Mouse (Mus musculus) hindbrain, embryonic 14.5 days (tissue): ENCODE data around the gene Ces1b. TPM values are rescaled to one million over a fixed set of nuclear protein-coding genes. Genes with fewer than 3 reads are reported as not detected.

Source experiments
- ATAC-seq: fragments of 200-750 bp; cut with Nextera tagmentation; 2 replicates; pipeline ENCODE4 v1.8.0; 2017; ENCODE audit warnings: moderate number of reproducible peaks, mild to moderate bottlenecking, moderate TSS enrichment, moderate library complexity; ENCODE audit not compliant: low FRiP score
- DNase-seq: peaks from one replicate; pipeline ENCODE4 v3.0.0-alpha.2; 2015; ENCODE audit warnings: low spot score
- H3K27ac ChIP-seq: fragments of 300-500 bp; sonication (generic); 2 replicates; pipeline ENCODE4 v1.5.1; 2014; ENCODE audit warnings: mild to moderate bottlenecking, moderate library complexity
- H3K27me3 ChIP-seq: fragments of 300-500 bp; sonication (generic); 2 replicates; pipeline ENCODE4 v1.6.1; 2014; ENCODE audit warnings: mild to moderate bottlenecking, low read length, mixed read lengths; ENCODE audit not compliant: control insufficient read depth, insufficient read depth
- H3K36me3 ChIP-seq: fragments of 300-500 bp; sonication (generic); replicated peaks from 2 replicates; pipeline ENCODE4 v1.6.1; 2014; ENCODE audit not compliant: control insufficient read depth, insufficient read depth
- H3K4me1 ChIP-seq: fragments of 300-500 bp; sonication (generic); replicated peaks from 2 replicates; pipeline ENCODE4 v1.6.1; 2014; ENCODE audit warnings: antibody characterized with exemption, low read length, mixed read lengths; ENCODE audit not compliant: control insufficient read depth, insufficient read depth
- H3K4me2 ChIP-seq: fragments of 300-500 bp; sonication (generic); replicated peaks from 2 replicates; pipeline ENCODE4 v1.6.1; 2014; ENCODE audit warnings: mild to moderate bottlenecking, moderate library complexity
- H3K4me3 ChIP-seq: fragments of 300-500 bp; sonication (generic); replicated peaks from 2 replicates; pipeline ENCODE4 v1.5.1; 2014; ENCODE audit warnings: mild to moderate bottlenecking, low read length
- H3K9ac ChIP-seq: fragments of 300-500 bp; sonication (generic); 2 replicates; pipeline ENCODE4 v1.6.1; 2014
- H3K9me3 ChIP-seq: fragments of 300-500 bp; sonication (generic); 2 replicates; pipeline ENCODE4 v1.6.1; 2016; ENCODE audit warnings: low read length; ENCODE audit not compliant: control insufficient read depth
- WGBS: fragments of 180-500 bp; shearing (Covaris S2); extraction: QIAGEN DNeasy Blood & Tissue Kit; methylation state at CpG from one replicate; pipeline ENCODE4 v1.1.7; 2014; 5-methylcytosine and 5-hydroxymethylcytosine counted together
- polyA plus RNA-seq: library from polyadenylated mRNA; unstranded; fragments of >200 nt; fragmentation: Nextera tagmentation; extraction: Ambion mirVana; gene quantifications from 2 replicates; pipeline ENCODE4 v1.2.1, GENCODE M21; 2014

The Ces1b gene
- polyA plus RNA-seq, 1 experiment from 2014 or later: not detected

GRCm38 (mm10) chr8:93055238-93055637 is 24.6 kb downstream of the Ces1b start:
- no peak overlapping the region for H3K4me2 ChIP-seq
- H3K4me3 ChIP-seq: no peak overlapping the region
- no peak overlapping the region for H3K9ac ChIP-seq
- ATAC-seq: no peak
- H3K36me3 ChIP-seq: no peaks in the 10 kb centered on the region
- WGBS: 68% methylated on average over 2 of the region's 2 CpGs
- H3K9me3 ChIP-seq: no peaks in the 10 kb centered on the region
- H3K4me1 ChIP-seq: no peaks in the 10 kb centered on the region
- no peaks in the 10 kb centered on the region for H3K27me3 ChIP-seq
- H3K27ac ChIP-seq: no peak overlapping the region
- DNase-seq: no peak

GRCm38 (mm10) chr8:93048510-93049416 is 31.1 kb downstream of the Ces1b start:
- no peak for DNase-seq
- Histone ChIP-seq H3K9me3 (no peaks in the 10 kb centered on the region), H3K4me1 (no peaks in the 10 kb centered on the region), H3K4me3 (no peak overlapping the region), H3K4me2 (no peak overlapping the region), H3K27ac (no peak overlapping the region), H3K36me3 (no peaks in the 10 kb centered on the region), H3K27me3 (no peaks in the 10 kb centered on the region), H3K9ac (no peak overlapping the region)
- WGBS: 72% methylated on average over 4 of the region's 4 CpGs
- no peak for ATAC-seq

GRCm38 (mm10) chr8:93048092-93048491 is 31.7 kb downstream of the Ces1b start, which contains the start of gene Ces1a:
Gene Ces1a, minus strand, starts transcription at chr8:93048192.
- Histone ChIP-seq H3K36me3 (no peaks in the 10 kb centered on the region), H3K4me1 (no peaks in the 10 kb centered on the region), H3K4me2 (no peak within 1 kb of the TSS), H3K27me3 (no peaks in the 10 kb centered on the region), H3K27ac (no peak within 1 kb of the TSS), H3K9ac (no peak within 1 kb of the TSS), H3K4me3 (no peak within 1 kb of the TSS), H3K9me3 (no peaks in the 10 kb centered on the region)
- no peak for DNase-seq
- 92% methylated on average over 3 of the region's 3 CpGs for WGBS
- no peak for ATAC-seq

GRCm38 (mm10) chr8:93043083-93043482 is 36.7 kb downstream of the Ces1b start:
- DNase-seq (no peak), ATAC-seq (no peak)
- Histone ChIP-seq H3K27me3 (no peaks in the 10 kb centered on the region), H3K36me3 (no peaks in the 10 kb centered on the region), H3K9ac (no peak overlapping the region), H3K4me1 (no peaks in the 10 kb centered on the region), H3K4me2 (no peak overlapping the region), H3K9me3 (no peaks in the 10 kb centered on the region), H3K4me3 (no peak overlapping the region), H3K27ac (no peak overlapping the region)
- WGBS: 68% methylated on average over 1 of the region's 1 CpGs

- H3K4me1 ChIP-seq: no peaks in the 10 kb centered on the region
- no peaks in the 10 kb centered on the region for H3K9me3 ChIP-seq
- 85% methylated on average over 4 of the region's 4 CpGs for WGBS
- H3K27me3 ChIP-seq: no peaks in the 10 kb centered on the region
- H3K27ac ChIP-seq: no peak overlapping the region
- H3K36me3 ChIP-seq: no peaks in the 10 kb centered on the region
- H3K9ac ChIP-seq: no peak overlapping the region
- H3K4me2 ChIP-seq: no peak overlapping the region
- ATAC-seq (no peak), DNase-seq (no peak)
- no peak overlapping the region for H3K4me3 ChIP-seq
These were observed 38.8 kb downstream of the Ces1b start for GRCm38 (mm10) chr8:93040776-93041567.

DNA sequence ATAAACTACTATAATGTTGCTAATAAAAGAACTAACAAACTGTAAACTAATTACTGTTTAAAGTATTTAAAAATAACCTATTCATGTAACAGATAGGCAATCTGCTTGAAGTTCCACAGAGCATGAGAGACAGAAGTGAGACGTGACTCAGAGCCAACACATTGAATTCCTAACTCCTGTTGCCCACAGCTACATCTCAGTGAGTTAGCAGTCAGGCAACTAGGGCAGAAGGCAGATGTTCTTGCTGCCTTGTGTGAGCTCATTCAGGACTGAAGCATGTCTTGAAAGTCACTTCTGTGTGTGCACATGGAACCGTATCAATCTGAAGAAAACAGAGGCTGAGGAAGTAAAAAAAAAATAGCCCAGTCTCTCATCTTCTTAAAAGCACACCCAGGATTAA is 39.6 kb downstream of the Ces1b start:
- DNase-seq (no peak), ATAC-seq (no peak)
- no peaks in the 10 kb centered on the region for H3K9me3 ChIP-seq
- H3K27me3 ChIP-seq: no peaks in the 10 kb centered on the region
- no peak overlapping the region for H3K27ac ChIP-seq
- no peaks in the 10 kb centered on the region for H3K4me1 ChIP-seq
- 86% methylated on average over 2 of the region's 2 CpGs for WGBS
- no peak overlapping the region for H3K4me3 ChIP-seq
- no peaks in the 10 kb centered on the region for H3K36me3 ChIP-seq
- H3K4me2 ChIP-seq: no peak overlapping the region
- H3K9ac ChIP-seq: no peak overlapping the region

- Histone ChIP-seq H3K4me2 (no peak overlapping the region), H3K4me1 (no peaks in the 10 kb centered on the region), H3K4me3 (no peak overlapping the region), H3K9me3 (no peaks in the 10 kb centered on the region), H3K9ac (no peak overlapping the region), H3K27me3 (no peaks in the 10 kb centered on the region), H3K27ac (no peak overlapping the region), H3K36me3 (no peaks in the 10 kb centered on the region)
- WGBS: 1% methylated on average over 2 of the region's 2 CpGs
- ATAC-seq: no peak
- DNase-seq: no peak
These were observed 41.0 kb downstream of the Ces1b start for GRCm38 (mm10) chr8:93038831-93039230.

- Histone ChIP-seq H3K4me3 (no peak overlapping the region), H3K9ac (no peak overlapping the region), H3K9me3 (no peaks in the 10 kb centered on the region), H3K4me1 (no peaks in the 10 kb centered on the region), H3K36me3 (no peaks in the 10 kb centered on the region), H3K4me2 (no peak overlapping the region), H3K27ac (no peak overlapping the region), H3K27me3 (no peaks in the 10 kb centered on the region)
- WGBS: 80% methylated on average over 2 of the region's 2 CpGs
- ATAC-seq (no peak), DNase-seq (no peak)
These were observed 49.2 kb downstream of the Ces1b start for GRCm38 (mm10) chr8:93030664-93031063.

DNA sequence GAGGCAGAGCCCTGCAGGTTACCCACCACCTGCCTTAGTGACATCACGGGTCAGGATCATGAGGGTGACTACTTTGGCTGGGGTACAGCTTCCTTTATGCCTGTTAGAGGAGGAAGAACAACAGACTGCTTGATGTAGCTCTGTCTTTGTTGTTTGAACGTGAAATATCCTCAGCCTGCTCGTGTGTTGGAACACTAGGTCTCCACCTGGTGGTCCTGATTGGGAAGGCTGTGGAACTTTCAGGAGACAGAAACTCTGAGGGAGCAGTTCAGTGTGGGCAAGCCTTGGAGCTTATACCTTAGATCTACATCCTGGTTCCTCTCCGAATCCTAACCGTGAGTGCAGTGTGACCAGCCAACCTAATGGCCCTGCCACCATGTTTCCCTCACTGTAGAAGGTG is 58.1 kb downstream of the Ces1b start:
- H3K27me3 ChIP-seq: no peaks in the 10 kb centered on the region
- H3K9ac ChIP-seq: no peak overlapping the region
- H3K27ac ChIP-seq: no peak overlapping the region
- DNase-seq: no peak
- no peaks in the 10 kb centered on the region for H3K9me3 ChIP-seq
- 70% methylated on average over 5 of the region's 5 CpGs for WGBS
- H3K4me3 ChIP-seq: no peak overlapping the region
- no peak overlapping the region for H3K4me2 ChIP-seq
- no peaks in the 10 kb centered on the region for H3K4me1 ChIP-seq
- H3K36me3 ChIP-seq: no peaks in the 10 kb centered on the region
- ATAC-seq: no peak
